Mouse (Mus musculus): Measurements from ENCODE around the gene Itk.

- TF ChIP-seq CTCF (IDR thresholded peaks at IDR 0.05; ENCODE audit: extremely low read depth, insufficient read depth, insufficient read length, insufficient replicate concordance) (no peak), POLR2A (IDR thresholded peaks at IDR 0.05; ENCODE audit: low read depth, low read length) (no peak)
These were observed 17.4 kb upstream of the Itk start for GRCm38 (mm10) chr11:46406721-46407120.
